Mouse (Mus musculus) limb, embryonic 15.5 days (tissue): ENCODE data around the gene Kif4. TPM values are rescaled to one million over a fixed set of nuclear protein-coding genes. Genes with fewer than 3 reads are reported as not detected.

Experiments used
- ATAC-seq: fragments of 200-750 bp; cut with Nextera tagmentation; 2 replicates; pipeline ENCODE4 v1.8.0; 2017; ENCODE audit warnings: low read depth, moderate TSS enrichment; ENCODE audit not compliant: insufficient number of reproducible peaks, low FRiP score, low TSS enrichment
- H3K27ac ChIP-seq: fragments of 300-500 bp; sonication (generic); 2 replicates; pipeline ENCODE4 v1.5.1; 2015; ENCODE audit warnings: moderate library complexity, mild to moderate bottlenecking, inconsistent platforms
- H3K27me3 ChIP-seq: fragments of 300-500 bp; sonication (generic); 2 replicates; pipeline ENCODE4 v1.6.1; 2015; ENCODE audit warnings: inconsistent platforms
- H3K36me3 ChIP-seq: fragments of 300-500 bp; sonication (generic); 2 replicates; pipeline ENCODE4 v1.6.1; 2015; ENCODE audit warnings: inconsistent platforms
- H3K4me1 ChIP-seq: fragments of 300-500 bp; sonication (generic); 2 replicates; pipeline ENCODE4 v1.6.1; 2015; ENCODE audit warnings: inconsistent platforms
- H3K4me2 ChIP-seq: fragments of 300-500 bp; sonication (generic); 2 replicates; pipeline ENCODE4 v1.6.1; 2015; ENCODE audit warnings: mild to moderate bottlenecking, inconsistent platforms
- H3K4me3 ChIP-seq: fragments of 300-500 bp; sonication (generic); 2 replicates; pipeline ENCODE4 v1.5.1; 2015; ENCODE audit warnings: mild to moderate bottlenecking, inconsistent platforms
- H3K9ac ChIP-seq: fragments of 300-500 bp; sonication (generic); 2 replicates; pipeline ENCODE4 v1.6.1; 2015; ENCODE audit warnings: inconsistent platforms
- H3K9me3 ChIP-seq: fragments of 300-500 bp; sonication (generic); 2 replicates; pipeline ENCODE4 v1.6.1; 2016; ENCODE audit warnings: inconsistent platforms
- WGBS: fragments of 180-500 bp; shearing (Covaris S2); methylation state at CpG from one replicate; pipeline ENCODE4 v1.1.7; 2015; 5-methylcytosine and 5-hydroxymethylcytosine counted together
- polyA plus RNA-seq: library from polyadenylated mRNA; unstranded; fragments of >200 nt; fragmentation: Nextera tagmentation; extraction: Ambion mirVana; gene quantifications from 2 replicates; pipeline ENCODE4 v1.2.1, GENCODE M21; 2015

The Kif4 gene
- polyA plus RNA-seq: 19.2 and 22.0 TPM in 2 replicates

- peak; percentile 49; the same call in 1 of the 2 replicates for ATAC-seq
- peak within 1 kb of the TSS; percentile 50 for H3K9ac ChIP-seq
- peak within 1 kb of the TSS; percentile 69 for H3K27ac ChIP-seq
- no peaks in the 10 kb centered on the region for H3K9me3 ChIP-seq
- no peaks in the 10 kb centered on the region for H3K4me1 ChIP-seq
- H3K4me2 ChIP-seq: peak within 1 kb of the TSS; percentile 69
- H3K36me3 ChIP-seq: peaks cover 7% of the 10 kb centered on the region; the same call in 1 of the 2 replicates
- H3K4me3 ChIP-seq: peak within 1 kb of the TSS; percentile 56
- H3K27me3 ChIP-seq: peaks cover 8% of the 10 kb centered on the region; the same call in 1 of the 2 replicates
- WGBS: 16% methylated on average over 3 of the region's 3 CpGs
These were observed at the start of gene Kif4 for GRCm38 (mm10) chrX:100625546-100625801. Gene Kif4 (plus strand): TSS chrX:100625737.

- no peak within 1 kb of the TSS for H3K4me3 ChIP-seq
- no peak within 1 kb of the TSS for H3K27ac ChIP-seq
- no peaks in the 10 kb centered on the region for H3K4me1 ChIP-seq
- no peak for ATAC-seq
- no peaks in the 10 kb centered on the region for H3K9me3 ChIP-seq
- no peak within 1 kb of the TSS for H3K9ac ChIP-seq
- H3K36me3 ChIP-seq: no peaks in the 10 kb centered on the region
- WGBS: 68% methylated on average over 4 of the region's 4 CpGs
- H3K27me3 ChIP-seq: peaks cover 16% of the 10 kb centered on the region
- H3K4me2 ChIP-seq: no peak within 1 kb of the TSS
These were observed 30.7 kb upstream of the Kif4 start, which contains the start of gene P2ry4 for GRCm38 (mm10) chrX:100594791-100595190. Gene P2ry4 (minus strand): TSS chrX:100594869.

GRCm38 (mm10) chrX:100597439-100597838, 28.1 kb upstream of the Kif4 start:
- H3K4me3 ChIP-seq: no peak overlapping the region
- H3K36me3 ChIP-seq: no peaks in the 10 kb centered on the region
- no peaks in the 10 kb centered on the region for H3K4me1 ChIP-seq
- no peak overlapping the region for H3K4me2 ChIP-seq
- peaks cover 18% of the 10 kb centered on the region for H3K27me3 ChIP-seq
- ATAC-seq: no peak
- WGBS: 19% methylated on average over 5 of the region's 5 CpGs
- H3K9ac ChIP-seq: no peak overlapping the region
- no peak overlapping the region for H3K27ac ChIP-seq
- H3K9me3 ChIP-seq: no peaks in the 10 kb centered on the region

GRCm38 (mm10) chrX:100599755-100600154, 25.8 kb upstream of the Kif4 start:
- Histone ChIP-seq H3K4me3 (no peak overlapping the region), H3K4me1 (no peaks in the 10 kb centered on the region), H3K9ac (no peak overlapping the region), H3K4me2 (no peak overlapping the region), H3K27me3 (peaks cover 9% of the 10 kb centered on the region; the same call in 1 of the 2 replicates), H3K36me3 (no peaks in the 10 kb centered on the region), H3K9me3 (no peaks in the 10 kb centered on the region), H3K27ac (no peak overlapping the region)
- ATAC-seq: no peak
- WGBS: 60% methylated on average over 4 of the region's 4 CpGs

GRCm38 (mm10) chrX:100605314-100605713, 20.2 kb upstream of the Kif4 start, which contains the start of gene Arr3:
Gene Arr3 (plus strand): TSS chrX:100605497.
- Histone ChIP-seq H3K27me3 (0 out of 2 replicates have a peak, but pooled peaks cover 4% of the 10 kb centered on the region), H3K9me3 (no peaks in the 10 kb centered on the region), H3K4me3 (no peak within 1 kb of the TSS), H3K4me1 (no peaks in the 10 kb centered on the region), H3K27ac (no peak within 1 kb of the TSS), H3K4me2 (no peak within 1 kb of the TSS), H3K36me3 (no peaks in the 10 kb centered on the region), H3K9ac (no peak within 1 kb of the TSS)
- no peak for ATAC-seq
- 76% methylated on average over 1 of the region's 1 CpGs for WGBS

GRCm38 (mm10) chrX:100618488-100618887, 7.0 kb upstream of the Kif4 start:
- WGBS: 53% methylated on average over 3 of the region's 3 CpGs
- H3K36me3 ChIP-seq: peaks cover 7% of the 10 kb centered on the region; the same call in 1 of the 2 replicates
- H3K4me2 ChIP-seq: no peak overlapping the region
- no peaks in the 10 kb centered on the region for H3K4me1 ChIP-seq
- no peak overlapping the region for H3K9ac ChIP-seq
- no peak for ATAC-seq
- no peak overlapping the region for H3K4me3 ChIP-seq
- peaks cover 11% of the 10 kb centered on the region; the same call in 1 of the 2 replicates for H3K27me3 ChIP-seq
- H3K27ac ChIP-seq: no peak overlapping the region
- no peaks in the 10 kb centered on the region for H3K9me3 ChIP-seq

GRCm38 (mm10) chrX:100621366-100621765, 4.2 kb upstream of the Kif4 start:
- Histone ChIP-seq H3K9ac (no peak overlapping the region), H3K4me3 (no peak overlapping the region), H3K9me3 (no peaks in the 10 kb centered on the region), H3K4me1 (no peaks in the 10 kb centered on the region), H3K27me3 (peaks cover 18% of the 10 kb centered on the region; the same call in 1 of the 2 replicates), H3K36me3 (peaks cover 7% of the 10 kb centered on the region; the same call in 1 of the 2 replicates), H3K4me2 (no peak overlapping the region), H3K27ac (no peak overlapping the region)
- 66% methylated on average over 2 of the region's 2 CpGs for WGBS
- no peak for ATAC-seq

- Histone ChIP-seq H3K4me1 (no peaks in the 10 kb centered on the region), H3K36me3 (peaks cover 7% of the 10 kb centered on the region; the same call in 1 of the 2 replicates), H3K27me3 (peaks cover 8% of the 10 kb centered on the region; the same call in 1 of the 2 replicates), H3K9ac (no peak overlapping the region), H3K4me2 (no peak overlapping the region), H3K9me3 (no peaks in the 10 kb centered on the region), H3K4me3 (no peak overlapping the region), H3K27ac (no peak overlapping the region)
- WGBS: 93% methylated on average over 4 of the region's 4 CpGs
- ATAC-seq: no peak
These were observed 1.3 kb upstream of the Kif4 start for GRCm38 (mm10) chrX:100624242-100624641.

GRCm38 (mm10) chrX:100625146-100625545, 391 bp upstream of the Kif4 start:
- WGBS: 32% methylated on average over 7 of the region's 7 CpGs
- no peak for ATAC-seq

GRCm38 (mm10) chrX:100625802-100626793, 561 bp downstream of the Kif4 start, which contains the start of gene Pdzd11:
Gene Pdzd11 (minus strand): TSS chrX:100626568.
- 20% methylated on average over 62 of the region's 62 CpGs for WGBS
- ATAC-seq: peak; percentile 98
- Histone ChIP-seq H3K4me1 (no peaks in the 10 kb centered on the region), H3K36me3 (peaks cover 7% of the 10 kb centered on the region; the same call in 1 of the 2 replicates), H3K9me3 (no peaks in the 10 kb centered on the region), H3K27me3 (peaks cover 8% of the 10 kb centered on the region; the same call in 1 of the 2 replicates), H3K27ac (peak within 1 kb of the TSS; percentile 69), H3K4me2 (peak within 1 kb of the TSS; percentile 69), H3K9ac (peak within 1 kb of the TSS; percentile 50), H3K4me3 (peak within 1 kb of the TSS; percentile 56)

More at GRCm38 (mm10) chrX:100625146-100625545, 391 bp upstream of the Kif4 start:
- Histone ChIP-seq H3K27ac (no peak overlapping the region), H3K27me3 (peaks cover 8% of the 10 kb centered on the region; the same call in 1 of the 2 replicates), H3K9ac (no peak overlapping the region), H3K4me2 (peak overlapping the region; percentile 44), H3K9me3 (no peaks in the 10 kb centered on the region), H3K4me1 (no peaks in the 10 kb centered on the region), H3K4me3 (peak overlapping the region; percentile 56), H3K36me3 (peaks cover 7% of the 10 kb centered on the region; the same call in 1 of the 2 replicates)

GRCm38 (mm10) chrX:100629076-100629475, 3.5 kb downstream of the Kif4 start:
- Histone ChIP-seq H3K27me3 (peaks cover 8% of the 10 kb centered on the region; the same call in 1 of the 2 replicates), H3K4me3 (no peak overlapping the region), H3K4me1 (no peaks in the 10 kb centered on the region), H3K27ac (no peak overlapping the region), H3K36me3 (no peaks in the 10 kb centered on the region), H3K9me3 (no peaks in the 10 kb centered on the region), H3K4me2 (no peak overlapping the region), H3K9ac (no peak overlapping the region)
- no peak for ATAC-seq
- 87% methylated on average over 2 of the region's 2 CpGs for WGBS

- no peaks in the 10 kb centered on the region for H3K27me3 ChIP-seq
- no peak overlapping the region for H3K9ac ChIP-seq
- H3K4me1 ChIP-seq: no peaks in the 10 kb centered on the region
- no peaks in the 10 kb centered on the region for H3K9me3 ChIP-seq
- no peak overlapping the region for H3K27ac ChIP-seq
- no peak overlapping the region for H3K4me3 ChIP-seq
- no peak overlapping the region for H3K4me2 ChIP-seq
- 91% methylated on average over 8 of the region's 8 CpGs for WGBS
- no peak for ATAC-seq
- H3K36me3 ChIP-seq: 0 out of 2 replicates have a peak, but pooled peaks cover 2% of the 10 kb centered on the region
These were observed 12.9 kb downstream of the Kif4 start for GRCm38 (mm10) chrX:100638477-100638876.
